Comparison of ENCODE assay signal across 9 mouse cellular contexts in the genomic region with DNA sequence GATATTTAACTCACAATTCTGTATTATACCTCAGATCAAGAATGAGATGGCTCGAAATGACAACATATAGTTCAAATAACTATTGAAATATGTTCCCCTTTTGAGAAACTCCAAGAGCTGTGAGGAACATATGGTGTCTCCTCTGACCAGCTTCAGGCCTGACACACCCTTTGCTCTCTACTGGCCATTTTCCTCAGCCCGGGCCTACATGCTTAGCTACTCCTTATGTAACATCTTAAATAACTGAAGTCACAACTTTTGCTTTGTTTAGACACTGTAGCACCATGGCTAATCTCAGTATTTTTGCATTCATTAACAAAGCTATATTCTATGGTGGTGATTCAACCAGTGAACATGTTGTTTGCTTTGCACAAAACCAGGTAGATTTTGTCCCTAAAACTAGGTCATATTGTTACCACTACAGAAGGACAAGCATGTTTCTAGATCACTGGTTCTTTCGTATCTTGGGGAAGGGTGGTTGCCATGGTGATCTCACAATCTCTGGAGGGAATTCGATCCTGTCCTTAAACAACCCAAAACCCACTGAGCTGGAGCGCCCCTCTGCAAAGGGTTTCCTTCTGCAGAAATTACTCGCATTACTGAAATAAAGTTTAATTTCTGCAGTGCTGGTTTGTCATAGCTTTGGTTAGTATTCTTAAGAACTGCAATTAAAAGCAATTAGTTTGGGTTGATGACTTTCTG.
DNase-seq lines count a peak whose midpoint lies in the region; ATAC-seq lines count a peak whose summit lies in the region.
"Had no signal": no experiment of that assay in that cellular context is flagged by ENCODE, and none has a peak within 500 bp of the region (broad histone marks: within the 10 kb centered on the region; RNA-seq: fewer than 3 reads in every experiment).

No protein-coding gene starts in this region.

- peak; percentile 61 to 76 for DNase-seq in left cerebral cortex, postnatal 14 days (ENCODE audit: low spot score in 2 of 2)
- DNase-seq in left cerebral cortex, adult 18-20 months (ENCODE audit: low spot score in 2 of 2), result no peak
- DNase-seq in embryo, embryonic 10.5 days (ENCODE audit: low spot score), result peak; percentile 76
- peak; percentile 25 for DNase-seq in right cerebral cortex, postnatal 14 days
- DNase-seq in spleen, postnatal 36 days (ENCODE audit: low spot score in 2 of 2), result no peak
- DNase-seq in heart, adult 8-10 months (ENCODE audit: low spot score), result no peak

- peak; percentile 45 for ATAC-seq in hindbrain, embryonic 12.5 days (ENCODE audit: low FRiP score)
- no peak for ATAC-seq in heart, embryonic 12.5 days (ENCODE audit: insufficient number of reproducible peaks, low FRiP score)

- H3K4me3 ChIP-seq in hindbrain, embryonic 12.5 days, result no peak overlapping the region
- H3K4me3 ChIP-seq in heart, embryonic 12.5 days, result no peak overlapping the region

- intact Hi-C loops in left cerebral cortex, postnatal 14 days (cut with DNase I), result loop anchor here (5.0 to 10.0 kb wide), 2 partner anchors 87 to 145 kb away; no protein-coding TSS in a partner anchor

- H3K27me3 ChIP-seq in hindbrain, embryonic 12.5 days, result no peaks in the 10 kb centered on the region
- no peaks in the 10 kb centered on the region for H3K27me3 ChIP-seq in heart, embryonic 12.5 days (replicated peaks)
- H3K27me3 ChIP-seq: Patski had no signal

- H3K4me2 ChIP-seq in hindbrain, embryonic 12.5 days (replicated peaks), result 0 out of 2 replicates have a peak overlapping the region, but pooled peaks have one; percentile 18
- H3K4me2 ChIP-seq in heart, embryonic 12.5 days, result no peak overlapping the region

- no peaks in the 10 kb centered on the region for H3K36me3 ChIP-seq in hindbrain, embryonic 12.5 days
- H3K36me3 ChIP-seq in heart, embryonic 12.5 days, result no peaks in the 10 kb centered on the region

- no peak overlapping the region for H3K27ac ChIP-seq in hindbrain, embryonic 12.5 days
- H3K27ac ChIP-seq in heart, embryonic 12.5 days (ENCODE audit: poor library complexity, severe bottlenecking), result no peak overlapping the region

- H3K9me3 ChIP-seq in hindbrain, embryonic 12.5 days (replicated peaks), result no peaks in the 10 kb centered on the region
- no peaks in the 10 kb centered on the region for H3K9me3 ChIP-seq in heart, embryonic 12.5 days (replicated peaks)

- H3K4me1 ChIP-seq in hindbrain, embryonic 12.5 days, result peaks cover 32% of the 10 kb centered on the region
- peaks cover 20% of the 10 kb centered on the region for H3K4me1 ChIP-seq in heart, embryonic 12.5 days (replicated peaks)

- 34% methylated on average over 6 of the region's 6 CpGs for WGBS in hindbrain, embryonic 12.5 days
- 61% methylated on average over 6 of the region's 6 CpGs for WGBS in heart, embryonic 12.5 days

- H3K9ac ChIP-seq in hindbrain, embryonic 12.5 days, result no peak overlapping the region
- H3K9ac ChIP-seq in heart, embryonic 12.5 days, result no peak overlapping the region

Comparison
In these comparisons a context has a peak if more than half of its experiments do, and no peak if none do; other contexts are left out.
1. DNase-seq: peak in left cerebral cortex, postnatal 14 days (2 of 2), embryo, embryonic 10.5 days (single experiment) and right cerebral cortex, postnatal 14 days (single experiment); none in left cerebral cortex, adult 18-20 months (0 of 2), spleen, postnatal 36 days (0 of 2) and heart, adult 8-10 months (single experiment).